Mouse (Mus musculus) hindbrain, embryonic 11.5 days (tissue): ENCODE measurements around the gene Nom1. TPM values are rescaled to one million over a fixed set of nuclear protein-coding genes. Genes with fewer than 3 reads are reported as not detected.
"Not testable (repeated sequence)": the region's sequence is repeated elsewhere in the genome, so short reads cannot be mapped to it uniquely, and the experiment has no call there.

Experiments used
- ATAC-seq: fragments of 200-750 bp; cut with Nextera tagmentation; 2 replicates; pipeline ENCODE4 v1.8.0; 2017; ENCODE audit warnings: mild to moderate bottlenecking, moderate TSS enrichment, moderate library complexity; ENCODE audit not compliant: low FRiP score
- DNase-seq: peaks from one replicate; pipeline ENCODE4 v3.0.0-alpha.2; 2015; ENCODE audit warnings: low spot score
- H3K27ac ChIP-seq: fragments of 300-500 bp; sonication (generic); 2 replicates; pipeline ENCODE4 v1.5.1; 2014; ENCODE audit warnings: mild to moderate bottlenecking, low read depth, low read length
- H3K27me3 ChIP-seq: fragments of 300-500 bp; sonication (generic); 2 replicates; pipeline ENCODE4 v1.6.1; 2014; ENCODE audit warnings: mild to moderate bottlenecking, low read length, moderate library complexity, mixed read lengths; ENCODE audit not compliant: control insufficient read depth, insufficient read depth
- H3K36me3 ChIP-seq: fragments of 300-500 bp; sonication (generic); 2 replicates; pipeline ENCODE4 v1.6.1; 2014; ENCODE audit warnings: mild to moderate bottlenecking, low read length, moderate library complexity, mixed read lengths; ENCODE audit not compliant: control insufficient read depth, insufficient read depth
- H3K4me1 ChIP-seq: fragments of 300-500 bp; sonication (generic); replicated peaks from 2 replicates; pipeline ENCODE4 v1.6.1; 2014; ENCODE audit warnings: low read length, mixed read lengths; ENCODE audit not compliant: control insufficient read depth, insufficient read depth
- H3K4me2 ChIP-seq: fragments of 300-500 bp; sonication (generic); replicated peaks from 2 replicates; pipeline ENCODE4 v1.6.1; 2014; ENCODE audit warnings: mild to moderate bottlenecking, low read depth, low read length
- H3K4me3 ChIP-seq: fragments of 300-500 bp; sonication (generic); 2 replicates; pipeline ENCODE4 v1.5.1; 2014; ENCODE audit warnings: low read depth, low read length
- H3K9ac ChIP-seq: fragments of 300-500 bp; sonication (generic); 2 replicates; pipeline ENCODE4 v1.6.1; 2014; ENCODE audit warnings: low read depth, low read length
- H3K9me3 ChIP-seq: fragments of 300-500 bp; sonication (generic); 2 replicates; pipeline ENCODE4 v1.6.1; 2016; ENCODE audit warnings: low read length; ENCODE audit not compliant: control insufficient read depth
- WGBS: fragments of 180-500 bp; shearing (Covaris S2); extraction: QIAGEN DNeasy Blood & Tissue Kit; methylation state at CpG from one replicate; pipeline ENCODE4 v1.1.7; 2014; 5-methylcytosine and 5-hydroxymethylcytosine counted together
- polyA plus RNA-seq: library from polyadenylated mRNA; unstranded; fragments of >200 nt; fragmentation: Nextera tagmentation; extraction: Ambion mirVana; gene quantifications from 2 replicates; pipeline ENCODE4 v1.2.1, GENCODE M21; 2014

Nom1 gene
- 18.4 and 22.4 TPM in 2 replicates for polyA plus RNA-seq

DNA sequence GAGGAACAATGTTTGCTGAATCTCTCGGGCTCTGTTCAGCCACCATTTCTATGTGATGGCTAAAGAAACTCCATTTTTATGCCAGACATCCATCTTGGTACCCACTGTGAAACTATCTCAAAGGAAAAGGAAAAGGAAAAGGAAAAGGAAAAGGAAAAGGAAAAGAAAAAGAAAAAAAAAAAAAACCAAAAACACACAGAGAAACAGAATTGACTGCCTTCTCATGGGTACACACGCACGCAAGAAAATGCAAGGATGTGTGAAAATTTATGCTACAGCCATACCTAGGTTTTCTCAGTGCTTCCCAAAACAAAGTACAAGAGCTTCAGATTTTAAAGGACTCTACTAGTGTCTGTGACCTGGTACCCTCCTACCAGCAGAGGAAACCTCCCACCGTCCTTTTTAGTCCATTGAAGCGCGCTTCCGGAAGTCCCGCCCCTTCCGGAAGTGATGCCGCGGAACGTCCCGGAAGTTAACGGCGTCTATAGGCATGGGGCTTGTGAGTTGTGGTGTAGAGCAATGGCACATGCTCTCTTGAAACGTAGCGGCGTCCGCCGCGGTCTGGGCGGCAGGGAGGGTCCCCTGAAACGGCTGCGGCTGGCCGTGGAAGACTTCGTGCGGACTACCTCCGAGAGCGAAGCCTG, at the start of gene Nom1:
Gene Nom1 (plus strand): TSS at position 437 of the 644 bp plus-strand sequence.
- ATAC-seq (peak; percentile 98), DNase-seq (peak; percentile 97)
- Histone ChIP-seq H3K4me2 (peak within 1 kb of the TSS; percentile 92), H3K9me3 (no peaks in the 10 kb centered on the region), H3K27me3 (no peaks in the 10 kb centered on the region), H3K27ac (no peak within 1 kb of the TSS), H3K9ac (peak within 1 kb of the TSS; percentile 83), H3K4me3 (peak within 1 kb of the TSS; percentile 88), H3K4me1 (peaks cover 3% of the 10 kb centered on the region), H3K36me3 (peaks cover 3% of the 10 kb centered on the region; the same call in 1 of the 2 replicates)
- WGBS = 5% methylated on average over 29 of the region's 29 CpGs

DNA sequence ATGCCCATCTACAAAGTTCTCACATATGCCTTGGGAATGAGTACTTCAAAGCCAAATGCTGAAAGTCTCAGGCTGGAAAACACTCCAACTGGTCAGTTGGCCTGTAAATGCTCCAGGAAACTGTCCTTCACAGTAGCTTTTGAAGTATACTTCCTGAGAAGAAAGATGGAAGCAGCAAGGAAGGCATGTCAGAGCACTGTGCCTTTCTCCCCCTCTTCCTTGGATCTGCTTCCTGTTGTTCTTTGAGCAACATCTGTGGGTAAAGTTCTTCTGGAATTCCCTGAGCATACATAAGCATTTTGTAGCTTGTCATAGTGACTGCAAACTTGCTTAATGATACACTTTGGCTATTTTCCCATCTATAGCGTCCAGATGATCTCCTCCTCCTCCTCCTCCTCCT, 46.9 kb upstream of the Nom1 start:
- H3K4me2 ChIP-seq = no peak overlapping the region
- no peaks in the 10 kb centered on the region for H3K9me3 ChIP-seq
- no peak for DNase-seq
- H3K36me3 ChIP-seq = no peaks in the 10 kb centered on the region
- no peaks in the 10 kb centered on the region for H3K4me1 ChIP-seq
- no peak for ATAC-seq
- H3K27ac ChIP-seq = no peak overlapping the region
- 25% methylated on average over 1 of the region's 1 CpGs for WGBS
- H3K9ac ChIP-seq = no peak overlapping the region
- no peak overlapping the region for H3K4me3 ChIP-seq
- H3K27me3 ChIP-seq = peaks cover 2% of the 10 kb centered on the region; the same call in 1 of the 2 replicates

DNA sequence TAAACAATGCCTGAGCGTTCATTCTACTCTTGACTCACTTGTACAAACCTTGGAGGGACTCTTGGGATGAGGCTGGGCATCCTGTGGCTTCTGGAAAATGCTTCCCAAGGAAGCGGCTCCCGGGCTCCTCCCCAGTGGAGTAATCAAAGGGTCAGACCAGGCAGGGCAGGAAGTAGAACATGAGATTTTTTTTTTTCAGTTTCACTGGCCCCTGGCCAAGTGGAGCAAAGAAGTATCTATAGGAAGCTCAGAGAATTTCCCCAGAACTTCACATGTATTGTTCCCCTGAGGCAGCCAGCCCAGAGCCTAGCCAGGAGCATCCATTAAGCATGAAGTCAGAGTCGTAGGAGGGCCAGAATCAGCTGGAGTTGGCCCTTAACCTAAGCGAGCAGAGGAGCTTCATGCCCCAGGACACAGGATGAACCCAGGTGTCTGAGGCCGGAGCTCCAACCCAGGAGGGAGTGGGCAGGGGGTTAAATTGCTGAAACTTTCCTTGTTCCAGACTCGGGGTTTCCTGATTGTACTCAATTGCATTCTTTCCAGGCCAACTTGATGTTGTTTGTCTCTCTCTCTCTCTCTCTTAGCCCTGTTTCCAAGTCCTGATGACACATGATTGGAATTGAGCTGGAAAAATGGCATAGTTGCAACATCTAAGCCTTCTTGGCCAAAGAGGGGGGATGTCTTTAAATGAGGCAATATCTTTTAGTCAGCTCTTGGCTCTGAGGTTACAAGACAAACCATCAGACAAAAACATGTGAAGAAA, 46.1 kb upstream of the Nom1 start:
- no peak overlapping the region for H3K4me2 ChIP-seq
- WGBS = 53% methylated on average over 7 of the region's 7 CpGs
- no peak overlapping the region for H3K4me3 ChIP-seq
- no peaks in the 10 kb centered on the region for H3K4me1 ChIP-seq
- H3K9ac ChIP-seq = no peak overlapping the region
- no peaks in the 10 kb centered on the region for H3K36me3 ChIP-seq
- H3K9me3 ChIP-seq = no peaks in the 10 kb centered on the region
- peaks cover 2% of the 10 kb centered on the region; the same call in 1 of the 2 replicates for H3K27me3 ChIP-seq
- DNase-seq (no peak), ATAC-seq (no peak)
- H3K27ac ChIP-seq = no peak overlapping the region

DNA sequence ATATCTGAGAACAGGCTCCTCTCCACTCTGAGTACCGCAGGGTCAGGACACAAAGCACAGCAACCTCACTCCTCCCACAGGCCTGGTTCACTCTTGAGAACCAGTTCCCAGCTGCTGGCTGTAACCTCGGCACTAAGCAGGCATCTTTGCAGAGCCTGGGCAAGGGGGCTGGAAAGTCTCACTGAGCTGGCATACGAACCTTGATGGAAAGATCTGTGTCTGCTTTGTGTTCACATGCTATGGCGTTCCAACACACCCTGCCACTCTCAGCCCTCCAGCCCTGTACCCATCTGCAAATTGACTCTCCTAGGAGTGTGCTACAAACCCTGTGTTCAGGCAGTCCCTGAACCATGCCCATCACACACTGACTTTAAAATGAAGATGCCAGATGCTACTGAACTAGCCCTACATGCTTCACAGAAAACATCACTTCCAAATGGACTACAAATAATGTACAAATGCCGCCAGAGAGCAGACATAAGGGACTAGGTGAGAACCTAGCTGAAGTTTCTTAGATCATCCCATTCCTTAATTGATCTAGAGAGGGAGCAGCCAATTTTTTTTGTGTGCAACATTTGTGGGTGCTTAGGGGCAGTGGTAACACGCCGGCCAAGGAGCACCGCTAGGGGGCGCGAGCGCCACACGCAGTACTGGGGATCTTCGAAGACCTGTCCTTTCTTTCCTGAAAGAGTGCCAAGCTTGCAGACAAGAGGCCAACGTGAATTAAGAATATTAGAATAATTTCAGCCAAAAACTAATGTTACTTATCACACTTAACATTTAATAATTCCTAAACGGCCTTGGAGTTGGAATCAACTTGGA, 45.3 kb upstream of the Nom1 start:
- Histone ChIP-seq H3K27ac (no peak overlapping the region), H3K27me3 (peaks cover 2% of the 10 kb centered on the region; the same call in 1 of the 2 replicates), H3K36me3 (no peaks in the 10 kb centered on the region), H3K9ac (0 out of 2 replicates have a peak overlapping the region, but pooled peaks have one; percentile 20), H3K4me2 (no peak overlapping the region), H3K9me3 (no peaks in the 10 kb centered on the region), H3K4me1 (no peaks in the 10 kb centered on the region), H3K4me3 (no peak overlapping the region)
- 22% methylated on average over 15 of the region's 15 CpGs for WGBS
- ATAC-seq (no peak; the same call in 1 of the 2 replicates), DNase-seq (peak; percentile 86)

DNA sequence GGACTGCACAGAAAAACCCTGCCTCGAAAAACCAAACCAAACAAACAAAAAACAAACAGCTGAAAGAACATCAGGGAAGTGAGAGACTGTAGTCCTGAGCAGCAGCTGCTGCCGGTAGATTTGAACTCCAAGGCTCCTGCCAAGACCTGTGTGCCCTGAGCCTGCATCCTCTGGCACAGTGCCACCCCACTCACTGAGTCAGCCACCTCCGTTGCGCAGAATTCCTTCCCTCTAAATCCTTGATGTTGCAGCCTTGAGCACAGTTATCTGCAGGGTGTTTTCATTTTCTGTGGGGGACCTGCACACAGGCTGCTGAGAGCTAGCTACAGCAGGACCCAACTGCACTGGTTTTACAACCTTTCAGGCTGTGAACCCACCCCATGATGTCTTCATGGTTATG, 36.0 kb upstream of the Nom1 start:
- Histone ChIP-seq H3K9me3 (no peaks in the 10 kb centered on the region), H3K4me2 (no peak overlapping the region), H3K36me3 (no peaks in the 10 kb centered on the region), H3K4me3 (no peak overlapping the region), H3K27me3 (no peaks in the 10 kb centered on the region), H3K4me1 (no peaks in the 10 kb centered on the region), H3K9ac (no peak overlapping the region), H3K27ac (no peak overlapping the region)
- 70% methylated on average over 4 of the region's 4 CpGs for WGBS
- no peak for ATAC-seq
- no peak for DNase-seq

DNA sequence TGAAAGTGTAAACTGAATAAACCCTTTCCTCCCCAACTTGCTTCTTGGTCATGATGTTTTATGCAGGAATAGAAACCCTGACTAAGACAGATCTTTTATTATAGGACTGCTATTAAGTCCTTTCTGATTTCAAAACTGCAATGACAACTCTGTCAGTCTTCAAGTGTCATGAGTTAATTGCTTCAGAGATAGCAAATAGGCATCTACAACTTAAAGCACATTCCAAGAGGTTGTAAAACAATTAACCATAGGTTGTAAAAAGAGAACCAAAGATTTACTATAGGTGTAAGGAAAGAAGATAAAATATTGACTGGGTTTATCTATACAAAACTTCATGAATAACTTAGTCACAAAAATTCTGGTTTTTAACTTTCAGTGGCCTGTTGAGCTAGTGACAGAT, 23.6 kb upstream of the Nom1 start:
- Histone ChIP-seq H3K4me2 (no peak overlapping the region), H3K36me3 (no peaks in the 10 kb centered on the region), H3K27ac (no peak overlapping the region), H3K4me3 (no peak overlapping the region), H3K9ac (no peak overlapping the region), H3K9me3 (no peaks in the 10 kb centered on the region), H3K4me1 (no peaks in the 10 kb centered on the region), H3K27me3 (no peaks in the 10 kb centered on the region)
- no peak for DNase-seq
- ATAC-seq = no peak

DNA sequence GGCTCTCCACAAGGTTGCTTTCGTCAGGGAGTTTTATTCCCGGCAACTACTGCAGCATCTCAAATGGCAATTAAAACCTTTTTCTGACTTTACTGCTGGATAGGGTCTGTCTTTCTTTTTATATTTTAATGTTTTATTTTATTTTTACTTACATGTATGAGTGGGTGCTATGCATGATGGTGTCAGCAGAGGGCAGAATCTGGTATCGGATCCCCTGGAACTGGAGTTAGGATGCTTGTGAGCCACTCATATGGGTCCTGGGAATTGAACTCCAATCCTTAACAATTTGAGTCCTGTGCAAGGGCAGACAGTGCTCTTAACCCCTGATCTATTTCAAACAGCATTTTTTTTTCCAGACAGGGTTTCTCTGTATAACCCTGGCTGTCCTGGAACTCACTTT, 21.4 kb upstream of the Nom1 start:
- Histone ChIP-seq H3K9me3 (no peaks in the 10 kb centered on the region), H3K36me3 (no peaks in the 10 kb centered on the region), H3K27me3 (no peaks in the 10 kb centered on the region), H3K4me1 (no peaks in the 10 kb centered on the region), H3K9ac (no peak overlapping the region), H3K4me3 (no peak overlapping the region), H3K4me2 (no peak overlapping the region), H3K27ac (no peak overlapping the region)
- 90% methylated on average over 3 of the region's 3 CpGs for WGBS
- no peak for ATAC-seq
- peak; percentile 4 for DNase-seq

DNA sequence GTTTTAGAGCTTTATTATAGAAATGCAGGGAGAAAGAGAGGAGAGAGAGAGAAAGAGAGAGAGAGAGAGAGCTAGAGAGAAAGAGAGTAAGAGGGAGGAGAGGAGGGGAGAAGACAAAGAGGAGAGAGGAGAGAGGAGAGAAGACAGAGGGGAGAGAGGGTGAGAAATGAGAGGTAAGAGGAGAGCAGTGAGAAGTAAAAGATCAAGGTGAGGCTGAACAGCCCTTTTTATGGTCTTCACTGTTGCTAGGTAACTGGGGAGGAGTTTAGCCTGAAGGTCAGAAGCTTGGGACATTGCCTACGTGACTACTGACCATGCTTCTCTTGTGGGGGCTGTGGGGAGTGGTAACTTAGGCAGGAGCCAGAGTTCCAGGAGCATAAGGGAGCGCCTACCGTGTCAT, 11.1 kb upstream of the Nom1 start:
- H3K9ac ChIP-seq, DNase-seq, H3K4me2 ChIP-seq, H3K36me3 ChIP-seq, ATAC-seq, H3K4me1 ChIP-seq, H3K4me3 ChIP-seq, H3K27ac ChIP-seq, H3K27me3 ChIP-seq, H3K9me3 ChIP-seq: not testable (repeated sequence)
- WGBS = 65% methylated on average over 3 of the region's 3 CpGs
